Mouse (Mus musculus): ENCODE results near the gene E330009J07Rik.

- TF ChIP-seq ZNF384 (IDR thresholded peaks at IDR 0.05; ENCODE audit: low read depth, low read length) (no peak), MAFK (IDR thresholded peaks at IDR 0.05; ENCODE audit: insufficient read depth, low read depth, low read length) (no peak), CHD2 (IDR thresholded peaks at IDR 0.05; ENCODE audit: low read depth, low read length) (no peak)
These were observed 7.2 kb downstream of the E330009J07Rik start for GRCm38 (mm10) chr6:40428696-40429095.

All from ES-E14 (cell line).